Mouse (Mus musculus): ENCODE results near the gene Mdm1. TPM values are rescaled to one million over a fixed set of nuclear protein-coding genes. Genes with fewer than 3 reads are reported as not detected.
"Not testable (repeated sequence)": the region's sequence is repeated elsewhere in the genome, so short reads cannot be mapped to it uniquely, and the experiment has no call there.

The Mdm1 gene
- polyA plus RNA-seq, 1 experiment from 2014 or later = 26.3 TPM

GRCm38 (mm10) chr10:118215719-118216393 is 74.2 kb downstream of the Mdm1 start:
- ATAC-seq (replicated peaks; ENCODE audit: low FRiP score); H3K9ac ChIP-seq (ENCODE audit: low read depth, low read length); DNase-seq (ENCODE audit: low spot score); H3K9me3 ChIP-seq (ENCODE audit: control insufficient read depth, low read length); H3K27me3 ChIP-seq (replicated peaks; ENCODE audit: control insufficient read depth, insufficient read depth, low read length); H3K36me3 ChIP-seq (ENCODE audit: control insufficient read depth, insufficient read depth, low read length); H3K4me2 ChIP-seq; H3K27ac ChIP-seq (ENCODE audit: low read depth, low read length); H3K4me3 ChIP-seq (ENCODE audit: low read depth, low read length); H3K4me1 ChIP-seq (replicated peaks; ENCODE audit: control insufficient read depth, insufficient read depth, low read length): not testable (repeated sequence)
- WGBS = 67% methylated on average over 2 of the region's 4 CpGs

Other genes with a start within 250 kb of the Mdm1 start
- not detected in 2 replicates for gene Il22, start 63.1 kb downstream of the Mdm1 start, polyA plus RNA-seq (2014; fragmentation: Nextera tagmentation; extraction: Ambion mirVana)
- gene Gm32717, start 99.0 kb downstream of the Mdm1 start, polyA plus RNA-seq (2014; fragmentation: Nextera tagmentation; extraction: Ambion mirVana) = not detected in 2 replicates
- not detected in 2 replicates for gene Gm32802, start 116.9 kb downstream of the Mdm1 start, polyA plus RNA-seq (2014; fragmentation: Nextera tagmentation; extraction: Ambion mirVana)
- not detected in 2 replicates for gene Iltifb, start 153.2 kb downstream of the Mdm1 start, polyA plus RNA-seq (2014; fragmentation: Nextera tagmentation; extraction: Ambion mirVana)
- gene Gm9040, start 185.2 kb downstream of the Mdm1 start, polyA plus RNA-seq (2014; fragmentation: Nextera tagmentation; extraction: Ambion mirVana) = not detected in 2 replicates
- not detected in 2 replicates for gene Gm9044, start 190.6 kb downstream of the Mdm1 start, polyA plus RNA-seq (2014; fragmentation: Nextera tagmentation; extraction: Ambion mirVana)
- not detected in 2 replicates for gene Gm9045, start 196.0 kb downstream of the Mdm1 start, polyA plus RNA-seq (2014; fragmentation: Nextera tagmentation; extraction: Ambion mirVana)
- not detected in 2 replicates for gene Gm9046, start 201.4 kb downstream of the Mdm1 start, polyA plus RNA-seq (2014; fragmentation: Nextera tagmentation; extraction: Ambion mirVana)
- 0.09 TPM in 1 of 2 replicates, not detected in the other for gene Gm9048, start 206.9 kb downstream of the Mdm1 start, polyA plus RNA-seq (2014; fragmentation: Nextera tagmentation; extraction: Ambion mirVana)
- gene Gm9049, start 212.3 kb downstream of the Mdm1 start, polyA plus RNA-seq (2014; fragmentation: Nextera tagmentation; extraction: Ambion mirVana) = not detected in 2 replicates